In the genomic region with DNA sequence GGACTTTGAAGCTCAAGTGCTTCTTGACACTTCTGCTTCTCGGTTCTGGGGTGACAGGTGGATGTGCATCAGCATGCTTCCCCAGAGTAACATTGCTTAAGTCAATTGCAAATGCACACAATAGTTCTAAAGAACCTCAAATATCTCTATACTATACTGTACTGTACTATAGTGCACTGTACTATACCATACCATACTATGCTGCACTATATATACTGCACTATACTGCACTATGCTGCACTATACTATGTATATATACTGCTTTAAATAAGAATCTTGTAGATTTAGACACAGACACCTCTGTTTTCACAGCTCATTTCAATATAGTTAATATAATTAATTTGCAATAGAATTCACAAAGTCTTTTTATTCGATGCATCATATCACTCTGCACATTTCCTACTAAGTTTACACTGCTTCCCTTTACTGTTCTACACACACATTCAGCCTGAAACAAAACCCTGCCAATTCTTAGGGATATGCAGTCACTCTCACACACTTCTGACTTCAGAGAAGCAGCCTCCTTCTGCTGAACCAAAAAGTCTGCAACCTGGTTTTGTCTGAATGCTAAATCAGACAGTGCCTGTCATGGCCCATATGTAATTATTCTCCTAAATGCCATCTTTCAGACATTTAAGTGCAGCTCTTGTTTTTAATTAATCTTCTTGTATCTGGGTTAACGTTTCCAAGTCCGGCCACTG, we compare ENCODE assay signal across 26 mouse cellular contexts.
"Had no signal": no experiment of that assay in that cellular context is flagged by ENCODE, and none has a peak within 500 bp of the region (broad histone marks: within the 10 kb centered on the region; RNA-seq: fewer than 3 reads in every experiment).

No protein-coding gene starts in this region.

- H3K4me1 ChIP-seq: heart, embryonic 13.5 days; heart, embryonic 15.5 days; hindbrain, embryonic 13.5 days; kidney, embryonic 15.5 days; limb, embryonic 13.5 days; limb, embryonic 15.5 days; liver, embryonic 12.5 days had no signal

- H3K9ac ChIP-seq: heart, embryonic 13.5 days; heart, embryonic 15.5 days; hindbrain, embryonic 13.5 days; kidney, embryonic 15.5 days; limb, embryonic 13.5 days; limb, embryonic 15.5 days; liver, embryonic 12.5 days; liver, embryonic 14.5 days had no signal

- H3K36me3 ChIP-seq: heart, embryonic 13.5 days; heart, embryonic 15.5 days; hindbrain, embryonic 13.5 days; kidney, embryonic 15.5 days; limb, embryonic 13.5 days; limb, embryonic 15.5 days; liver, embryonic 12.5 days had no signal

- H3K4me3 ChIP-seq: heart, adult 2 months; heart, embryonic 13.5 days; heart, embryonic 15.5 days; hindbrain, embryonic 13.5 days; kidney, embryonic 15.5 days; limb, embryonic 13.5 days; limb, embryonic 15.5 days; liver, embryonic 12.5 days had no signal

- ATAC-seq: hindbrain, postnatal 0 days; intestine, embryonic 16.5 days; liver, embryonic 12.5 days had no signal

- DNase-seq: gastrocnemius, postnatal 14 days; gastrocnemius, postnatal 36 days; heart, adult 11 months; heart, adult 2 months; heart, postnatal 14 days; heart, postnatal 36 days; kidney, adult 11 months; kidney, adult 2 months; kidney, adult 9 months; kidney, postnatal 14 days; kidney, postnatal 36 days; layer of hippocampus, adult 9-11 months; layer of hippocampus, postnatal 36 days; left cerebral cortex, postnatal 4 days had no signal

- H3K9me3 ChIP-seq: heart, embryonic 13.5 days; heart, embryonic 15.5 days; hindbrain, embryonic 13.5 days; kidney, embryonic 15.5 days; limb, embryonic 13.5 days; limb, embryonic 15.5 days; liver, embryonic 12.5 days had no signal

- H3K27me3 ChIP-seq: heart, embryonic 13.5 days; heart, embryonic 15.5 days; hindbrain, embryonic 13.5 days; kidney, embryonic 15.5 days; limb, embryonic 13.5 days; limb, embryonic 15.5 days; liver, embryonic 12.5 days had no signal

- H3K4me2 ChIP-seq: heart, embryonic 11.5 days; heart, embryonic 13.5 days; heart, embryonic 15.5 days; hindbrain, embryonic 13.5 days; kidney, embryonic 15.5 days; limb, embryonic 13.5 days; limb, embryonic 15.5 days; liver, embryonic 12.5 days had no signal

- H3K27ac ChIP-seq: heart, adult 2 months; heart, embryonic 13.5 days; heart, embryonic 15.5 days; hindbrain, embryonic 13.5 days; hindbrain, postnatal 0 days; kidney, embryonic 15.5 days; kidney, postnatal 0 days; limb, embryonic 13.5 days; limb, embryonic 15.5 days; liver, embryonic 12.5 days; liver, embryonic 14.5 days had no signal
